Mouse (Mus musculus) retina, postnatal 7 days (tissue): ENCODE results near the gene Shank2.
A peak's percentile ranks its signal among the peaks of the same experiment; 100 is the strongest.

ENCODE experiments used
- DNase-seq: peaks from one replicate; pipeline ENCODE4 v3.0.0-alpha.2; 2012; ENCODE audit warnings: low read depth, low spot score

The Shank2 gene

DNA sequence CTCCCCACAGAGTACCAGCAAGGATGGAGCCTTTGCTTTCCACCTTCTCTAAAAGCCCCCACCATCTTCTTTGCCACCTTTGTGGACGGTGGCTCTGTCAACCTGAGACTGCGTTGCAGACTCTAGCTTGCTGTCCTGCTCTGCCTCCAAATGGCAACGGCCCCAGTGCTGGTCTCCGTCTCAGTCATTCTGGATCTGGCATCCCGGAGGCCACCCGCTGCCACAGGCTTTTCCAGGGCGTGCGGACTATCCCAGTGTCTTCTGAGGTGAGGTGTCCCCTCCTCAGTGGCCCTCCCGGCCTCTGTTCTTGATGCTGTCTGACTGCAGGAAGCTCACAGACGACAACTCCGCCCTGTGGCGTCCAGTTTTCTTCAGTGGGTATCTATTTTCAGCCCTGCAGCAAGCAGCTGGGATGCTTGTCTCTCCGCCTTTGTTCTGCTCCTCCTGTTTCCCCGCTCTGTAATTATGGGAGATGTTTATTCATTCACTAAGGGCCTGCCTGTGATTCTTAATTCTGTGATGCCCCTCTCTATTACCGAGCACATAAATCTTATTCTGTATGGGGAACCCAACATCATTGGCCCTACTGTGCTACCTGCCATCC is 159.0 kb downstream of the Shank2 start:
- no peak for DNase-seq

- DNase-seq, result no peak
Measured at GRCm38 (mm10) chr7:144170272-144170671, 168.5 kb downstream of the Shank2 start.

GRCm38 (mm10) chr7:144170686-144171085 is 169.0 kb downstream of the Shank2 start:
- no peak for DNase-seq

- no peak for DNase-seq
Measured at GRCm38 (mm10) chr7:144173869-144174268, 172.1 kb downstream of the Shank2 start.

DNA sequence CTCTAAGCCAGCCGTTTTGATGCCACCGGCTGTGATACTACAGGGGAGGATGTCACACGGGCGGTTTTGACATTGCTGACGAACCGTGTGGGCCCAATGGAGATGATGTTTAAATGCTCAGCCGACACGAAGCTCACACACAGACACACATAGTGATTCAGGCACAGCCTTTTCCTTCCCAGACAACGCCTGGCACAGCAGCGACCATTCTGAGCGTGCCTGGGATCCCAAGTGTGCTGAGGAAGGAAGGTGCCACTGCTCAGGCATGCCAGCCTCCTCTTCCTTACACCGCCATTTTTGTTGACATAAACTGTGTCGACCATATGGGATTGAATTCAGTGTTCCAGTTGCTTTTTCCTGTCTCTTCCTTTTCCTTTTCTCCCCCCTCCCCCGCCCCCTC is 172.6 kb downstream of the Shank2 start:
- DNase-seq, result no peak

DNA sequence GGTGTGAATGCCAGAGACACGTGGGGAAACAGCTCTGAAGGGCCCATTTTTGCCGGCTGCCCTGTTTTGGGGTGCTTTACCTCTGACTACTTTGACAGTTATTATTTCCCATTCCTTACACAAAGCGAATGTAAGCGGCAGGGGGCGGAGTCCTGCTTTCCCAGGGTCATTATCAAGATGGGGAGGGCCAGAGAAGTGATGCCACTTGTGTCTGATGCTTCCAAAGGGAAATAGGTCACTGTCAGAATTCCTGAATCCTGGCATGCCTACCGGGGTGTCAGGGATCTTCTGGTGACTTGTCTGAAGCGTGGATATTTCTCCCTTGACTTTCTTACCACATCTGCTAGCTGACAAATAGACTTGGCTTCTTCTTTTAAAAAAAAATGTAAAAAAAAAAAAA is 173.3 kb downstream of the Shank2 start:
- DNase-seq, result peak; percentile 8

DNA sequence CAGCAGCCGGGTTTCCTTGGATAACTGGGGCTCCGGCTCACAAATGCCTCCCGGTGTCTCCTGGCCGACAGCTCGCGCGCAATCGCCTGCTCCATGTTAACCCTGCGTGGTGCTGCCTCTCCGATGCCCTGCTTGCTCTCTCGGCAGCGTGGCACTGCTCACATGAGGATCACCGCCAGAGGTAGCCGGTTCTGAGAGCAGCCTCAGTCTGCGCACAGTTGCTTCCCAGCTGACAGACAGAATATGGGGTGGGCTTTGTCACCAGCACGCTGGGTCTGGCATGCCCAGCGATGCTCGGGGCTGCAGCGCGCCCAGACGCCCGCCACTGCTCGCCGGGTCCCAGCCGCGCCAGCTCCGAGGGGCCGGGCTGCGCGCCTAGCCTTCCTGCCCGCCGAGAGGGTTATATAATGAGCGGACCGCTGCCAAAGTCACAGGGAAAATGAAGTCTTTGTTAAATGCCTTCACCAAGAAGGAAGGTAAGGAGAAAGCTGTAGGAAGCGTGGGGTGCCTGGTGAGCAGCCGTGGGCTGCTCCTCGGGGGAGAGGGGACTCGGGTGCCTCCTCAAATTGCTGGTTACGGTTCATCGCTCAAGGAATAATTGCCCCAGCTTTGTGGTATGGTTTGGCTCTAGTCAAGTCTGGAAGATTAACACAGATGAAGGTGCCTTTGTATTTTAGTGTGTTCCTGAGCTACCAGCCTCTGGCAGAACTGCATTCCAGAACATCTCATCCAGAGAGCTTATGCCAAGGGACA is 173.9 kb downstream of the Shank2 start:
- peak; percentile 23 for DNase-seq

GRCm38 (mm10) chr7:144176234-144176730 is 174.6 kb downstream of the Shank2 start:
- no peak for DNase-seq

GRCm38 (mm10) chr7:144179436-144179835 is 177.7 kb downstream of the Shank2 start:
- DNase-seq, result no peak

- DNase-seq, result peak; percentile 65
Measured at GRCm38 (mm10) chr7:144180885-144181284, 179.2 kb downstream of the Shank2 start.

DNA sequence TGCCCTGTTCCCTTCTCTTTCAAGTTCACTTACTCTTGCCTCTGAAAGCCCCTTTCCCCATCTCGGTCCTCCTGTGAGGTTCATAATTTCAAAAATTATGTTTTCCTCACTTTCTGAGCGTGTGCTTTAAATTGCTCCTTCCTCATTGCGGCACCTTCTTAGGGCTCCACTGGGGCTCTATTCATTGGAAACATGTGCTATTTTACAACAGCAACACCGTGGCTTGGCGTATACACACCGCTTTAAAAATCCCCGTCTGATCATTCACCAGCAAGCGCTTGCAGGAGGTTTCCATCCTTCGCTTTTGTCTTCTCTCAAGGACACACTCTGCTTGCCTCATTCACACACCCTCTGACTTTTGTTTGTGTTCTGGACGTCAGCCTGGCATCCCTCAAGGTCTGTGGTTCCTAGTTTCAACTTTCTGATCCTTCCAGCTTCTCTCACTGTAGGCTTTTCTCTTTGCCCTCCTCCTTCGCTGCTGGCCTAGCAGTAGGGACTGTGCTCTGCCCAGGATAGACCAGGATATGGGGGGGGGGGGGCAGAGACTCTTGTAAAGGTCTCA is 186.2 kb downstream of the Shank2 start:
- DNase-seq, result no peak

GRCm38 (mm10) chr7:144189446-144189845 is 187.7 kb downstream of the Shank2 start:
- DNase-seq, result no peak

- DNase-seq, result no peak
Measured at GRCm38 (mm10) chr7:144198491-144198890, 196.8 kb downstream of the Shank2 start.

GRCm38 (mm10) chr7:144202017-144202682 is 200.4 kb downstream of the Shank2 start:
- DNase-seq, result no peak

DNA sequence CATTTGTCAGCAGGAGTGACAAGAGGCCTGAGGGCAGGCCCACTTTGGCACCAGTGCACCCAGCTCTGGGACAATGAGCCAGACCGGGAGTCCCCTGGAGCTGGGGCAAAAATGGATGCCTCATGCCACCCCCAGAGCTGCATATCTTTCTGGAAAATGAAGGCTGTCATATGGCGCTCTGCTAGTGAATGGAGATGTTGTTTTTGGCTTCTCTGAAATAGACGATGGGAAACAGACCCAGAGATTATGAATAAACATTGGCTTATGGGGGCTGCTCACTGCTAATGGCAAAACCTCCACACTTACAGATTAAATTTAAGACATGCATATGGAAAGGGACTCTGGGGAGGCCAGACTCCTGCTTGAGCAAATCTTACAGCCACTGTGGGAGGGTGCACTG is 202.6 kb downstream of the Shank2 start:
- no peak for DNase-seq

DNA sequence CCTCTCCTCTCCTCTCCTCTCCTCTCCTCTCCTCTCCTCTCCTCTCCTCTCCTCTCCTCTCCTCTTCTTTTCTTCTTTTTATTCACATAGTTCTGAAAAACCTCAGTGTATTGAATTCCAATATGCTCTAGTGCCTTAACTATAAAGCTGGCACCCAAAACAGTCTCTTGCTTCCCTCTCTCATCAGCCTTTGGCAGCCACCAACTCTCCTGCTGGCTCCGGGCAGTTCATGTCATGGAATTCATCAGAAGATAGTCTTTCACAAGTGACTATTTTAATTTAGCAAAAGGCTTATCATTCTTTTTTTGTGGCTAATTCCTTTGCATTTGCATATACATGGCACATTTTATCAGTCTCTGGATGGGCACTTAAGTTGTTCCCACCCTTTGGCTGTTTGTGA is 203.4 kb downstream of the Shank2 start:
- no peak for DNase-seq

DNA sequence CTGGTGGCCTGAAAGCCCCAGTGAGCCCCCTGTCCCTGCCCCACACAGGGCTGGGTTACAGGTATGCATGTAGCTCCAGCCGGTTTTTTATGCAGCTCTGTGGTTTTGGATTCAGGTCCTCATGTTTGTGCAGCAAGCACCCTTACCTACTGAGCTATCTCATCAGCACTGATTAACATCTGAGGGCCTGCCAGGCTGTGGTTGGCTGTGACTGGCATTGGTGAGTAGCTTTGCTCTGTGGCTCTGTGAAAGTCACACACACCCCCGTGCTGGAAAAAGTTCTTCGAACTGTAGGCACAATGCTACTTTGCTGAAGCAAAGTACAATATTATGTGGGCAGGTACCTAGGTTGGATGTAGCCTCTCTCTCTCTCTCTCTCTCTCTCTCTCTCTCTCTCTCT is 204.1 kb downstream of the Shank2 start:
- no peak for DNase-seq

DNA sequence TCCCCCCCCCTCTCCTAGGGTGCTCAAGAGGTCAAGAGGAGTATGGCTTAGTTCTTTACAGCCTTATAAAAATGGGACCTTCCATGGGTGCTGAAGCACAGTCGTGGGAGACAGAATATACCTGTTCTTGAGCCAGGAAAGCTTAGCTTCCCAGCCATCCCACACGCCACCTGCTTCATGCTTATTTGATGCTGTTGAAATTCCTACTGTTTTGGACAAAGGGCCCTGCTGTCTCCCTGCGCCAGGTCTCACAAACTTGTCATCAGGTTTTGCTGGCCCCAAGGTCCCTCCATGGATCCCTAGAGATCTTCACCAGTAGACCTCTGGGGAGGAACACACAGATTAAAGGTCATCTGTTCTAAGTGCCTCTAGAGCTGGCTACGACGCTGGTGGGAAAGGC is 204.5 kb downstream of the Shank2 start:
- DNase-seq, result no peak

DNA sequence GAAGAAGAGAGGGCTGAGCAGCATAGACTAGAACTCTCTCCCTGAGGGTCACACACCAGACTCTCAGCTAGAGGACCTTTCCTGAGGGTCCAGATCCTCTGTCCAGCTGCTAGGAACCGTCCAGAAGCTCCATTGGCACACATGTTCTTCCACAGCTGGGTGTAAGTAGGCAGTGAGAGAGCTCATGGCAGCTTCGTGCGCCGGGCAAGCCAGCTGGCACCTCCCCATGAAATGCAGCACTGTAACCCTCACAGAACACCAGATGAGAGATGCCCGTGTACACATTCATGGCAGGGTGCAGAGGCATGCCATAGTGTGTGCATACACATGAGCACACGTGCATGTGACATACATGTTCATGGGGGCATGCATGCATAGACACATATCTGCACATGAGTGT is 205.4 kb downstream of the Shank2 start:
- DNase-seq, result no peak

- DNase-seq, result peak; percentile 68
Measured at GRCm38 (mm10) chr7:144207849-144208248, 206.1 kb downstream of the Shank2 start.

DNA sequence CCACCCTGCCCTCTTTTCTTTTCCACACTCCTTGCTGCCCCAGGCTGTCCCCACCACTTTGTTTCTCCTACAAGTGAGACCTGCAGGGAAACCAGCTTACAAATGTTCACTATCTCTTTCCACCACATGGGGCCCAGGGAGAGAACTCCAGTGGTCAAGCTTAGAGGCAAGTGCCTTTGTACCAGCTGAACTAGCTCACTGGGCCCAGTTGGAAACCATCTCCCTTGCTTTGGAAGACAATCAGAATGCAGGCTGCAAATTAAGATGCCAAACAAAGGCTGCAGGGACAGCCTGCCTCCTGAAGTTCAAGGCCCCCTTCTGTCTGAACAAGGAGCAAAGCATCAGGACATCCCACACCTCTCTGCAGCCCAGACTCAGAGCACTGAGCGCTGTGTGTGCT is 206.9 kb downstream of the Shank2 start:
- DNase-seq, result no peak

DNA sequence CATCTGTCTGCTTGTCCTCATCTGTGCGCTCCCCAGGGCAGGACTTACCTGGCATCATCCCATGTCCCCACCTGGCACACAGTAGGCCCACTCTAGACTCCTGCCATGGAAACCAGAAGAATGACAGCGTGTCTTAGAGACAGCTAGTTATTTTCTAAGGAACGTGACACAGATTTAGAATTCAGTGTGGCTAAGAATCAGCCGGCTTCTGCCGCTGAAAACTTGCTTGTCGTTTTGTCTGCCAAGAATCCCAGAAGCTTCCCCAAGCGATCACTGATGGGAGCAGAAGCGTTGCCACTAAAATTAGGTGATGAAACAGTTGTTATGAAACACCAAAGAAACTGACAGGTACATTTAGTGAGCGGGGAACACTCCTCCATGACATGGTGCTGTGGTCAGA is 208.8 kb downstream of the Shank2 start:
- DNase-seq, result no peak
